Comparison of ENCODE assay signal across 29 mouse cellular contexts in the genomic region with DNA sequence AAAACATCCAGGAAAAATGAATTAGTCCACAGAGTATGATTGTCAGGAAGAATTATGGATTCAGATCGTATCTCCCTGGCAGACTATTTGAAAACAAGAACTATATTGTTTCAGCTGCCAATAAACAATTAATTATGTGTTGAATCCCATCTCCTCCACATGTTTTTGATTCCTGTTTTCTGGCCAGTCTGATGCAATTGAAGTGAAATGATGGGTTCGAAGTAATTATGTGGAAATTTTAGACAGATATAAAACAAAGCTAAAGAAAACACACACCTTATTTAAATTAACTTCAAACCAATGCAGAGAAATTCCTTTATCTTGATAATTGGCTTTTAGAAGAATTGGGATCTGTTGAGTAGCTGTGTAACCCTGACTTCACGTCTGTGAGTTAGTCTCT. TPM values are rescaled to one million over a fixed set of nuclear protein-coding genes. Genes with fewer than 3 reads are reported as not detected.
DNase-seq lines count a peak whose midpoint lies in the region; ATAC-seq and TF ChIP-seq lines count a peak whose summit lies in the region.
"Had no signal": no experiment of that assay in that cellular context is flagged by ENCODE, and none has a peak within 500 bp of the region (broad histone marks: within the 10 kb centered on the region; RNA-seq: fewer than 3 reads in every experiment).

No protein-coding gene starts in this region.

- H3K4me2 ChIP-seq in myocyte (ENCODE audit: low read depth): peak overlapping the region; percentile 35
- H3K4me2 ChIP-seq in stomach, postnatal 0 days (replicated peaks; ENCODE audit: low read depth): no peak overlapping the region

- no peak for TF ChIP-seq EP300 in stomach, postnatal 0 days (optimal IDR thresholded peaks at IDR 0.05)

- no peaks in the 10 kb centered on the region for H3K79me2 ChIP-seq in myocyte (ENCODE audit: control insufficient read depth, insufficient read depth)

- no peaks in the 10 kb centered on the region for H3K9me3 ChIP-seq in stomach, postnatal 0 days (ENCODE audit: control insufficient read depth, low read length)
- H3K9me3 ChIP-seq: G1E had no signal

- peaks cover 5% of the 10 kb centered on the region for H3K27me3 ChIP-seq in myocyte (ENCODE audit: control insufficient read depth, insufficient read depth, insufficient read length)
- no peaks in the 10 kb centered on the region for H3K27me3 ChIP-seq in stomach, postnatal 0 days (ENCODE audit: control insufficient read depth, insufficient read depth, low read length)
- H3K27me3 ChIP-seq: CH12.LX had no signal

- 51% methylated on average over 3 of the region's 3 CpGs for WGBS in stomach, postnatal 0 days

- no peaks in the 10 kb centered on the region for H3K4me1 ChIP-seq in stomach, postnatal 0 days (replicated peaks; ENCODE audit: control insufficient read depth, insufficient read depth)

- intact Hi-C loops in heart, postnatal 14 days (cut with DNase I): no loop called here

- no peak for ATAC-seq in stomach, postnatal 0 days (ENCODE audit: low FRiP score, low TSS enrichment)
- ATAC-seq: activated CD4-positive, CD25-positive, alpha-beta regulatory T cell, adult 4 months; CD4-positive, CD25-positive, alpha-beta regulatory T cell, adult 4 months; Patski had no signal

- TF ChIP-seq CTCF in stomach, postnatal 0 days (IDR thresholded peaks at IDR 0.05; ENCODE audit: low read depth): no peak

- TF ChIP-seq POLR2A in myocyte (IDR thresholded peaks at IDR 0.05; ENCODE audit: insufficient read length, low read depth): no peak

- no peak overlapping the region for H3ac ChIP-seq in myocyte (ENCODE audit: control insufficient read depth, insufficient read length)

- H3K4me3 ChIP-seq in myocyte: no peak overlapping the region
- no peak overlapping the region for H3K4me3 ChIP-seq in stomach, postnatal 0 days (ENCODE audit: low read depth, low read length)

- no peak overlapping the region for H3K27ac ChIP-seq in stomach, postnatal 0 days (replicated peaks)

- H3K9ac ChIP-seq in stomach, postnatal 0 days (ENCODE audit: low read length): no peak overlapping the region

- DNase-seq in MN1 (ENCODE audit: low spot score): peak; percentile 69
- DNase-seq in Muller cell, postnatal 12 days (ENCODE audit: inconsistent ontology term): peak; percentile 58
- DNase-seq in heart, postnatal 14 days: no peak
- no peak for DNase-seq in neural tube, embryonic 10.5 days (ENCODE audit: extremely low spot score, low spot score)
- no peak for DNase-seq in stomach, postnatal 0 days (ENCODE audit: low spot score)
- DNase-seq: adrenal gland, adult 2 months; adrenal gland, adult 8-10 months; adrenal gland, postnatal 10 days; adrenal gland, postnatal 14 days; adrenal gland, postnatal 25 days; adrenal gland, postnatal 36 days; B cell, adult 2 months; cerebellum, adult 11 months; cerebellum, adult 11-12 months; cerebellum, adult 18-20 months; cerebellum, adult 2 months; cerebellum, adult 8-10 months had no signal

- no peaks in the 10 kb centered on the region for H3K36me3 ChIP-seq in myocyte (ENCODE audit: control insufficient read depth, insufficient read depth)
- H3K36me3 ChIP-seq in stomach, postnatal 0 days (ENCODE audit: control insufficient read depth, insufficient read depth, low read length): no peaks in the 10 kb centered on the region
- H3K36me3 ChIP-seq: G1E had no signal

TF ChIP-seq in myocyte, 11 proteins besides CTCF, POLR2A, EP300 and RAD21:
- TF ChIP-seq CEBPB (IDR thresholded peaks at IDR 0.05; ENCODE audit: insufficient read depth, poor library complexity, severe bottlenecking) (peak; percentile 75), USF1 (IDR thresholded peaks at IDR 0.05; ENCODE audit: low read depth) (no peak)

RNA-seq across cellular contexts. Expression of gene 4933412E24Rik, which starts 14.3 kb away (rescaled TPM):
- not detected for polyA plus RNA-seq in myocyte (2012; fragmentation: generic; extraction: Trizol)
- not detected for total RNA-seq in heart, postnatal 14 days (2021)
- polyA plus RNA-seq in stomach, postnatal 0 days (2015; fragmentation: Nextera tagmentation; extraction: Ambion mirVana): not detected in 2 replicates
- total RNA-seq: adrenal gland, adult 18-20 months; adrenal gland, adult 2 months; adrenal gland, adult 8-10 months; adrenal gland, postnatal 10 days; adrenal gland, postnatal 14 days; adrenal gland, postnatal 25 days; adrenal gland, postnatal 36 days; adrenal gland, postnatal 4 days; CH12.LX; ES-E14; G1E; MEL had no signal
- polyA plus RNA-seq: activated CD4-positive, CD25-positive, alpha-beta regulatory T cell, adult 4 months; adrenal gland, adult 2 months; brain, embryonic 14.5 days; C2C12; CD4-positive, CD25-positive, alpha-beta regulatory T cell, adult 4 months; cerebellum, adult 2 months; G1E; Patski had no signal

Comparison
In these comparisons a context has a peak if more than half of its experiments do, and no peak if none do; other contexts are left out.
1. DNase-seq: peak in MN1 (single experiment) and Muller cell, postnatal 12 days (single experiment); none in heart, postnatal 14 days (0 of 2), neural tube, embryonic 10.5 days (single experiment) and stomach, postnatal 0 days (single experiment).